Comparison of ENCODE assay signal across 16 mouse cellular contexts in genomic region chr15:52207271-52207670, GRCm38 (mm10).
"Had no signal": no experiment of that assay in that cellular context is flagged by ENCODE, and none has a peak within 500 bp of the region (broad histone marks: within the 10 kb centered on the region; RNA-seq: fewer than 3 reads in every experiment).

No protein-coding gene starts in this region.

- DNase-seq: kidney, adult 11 months; kidney, adult 9 months; kidney, postnatal 10 days; kidney, postnatal 4 days; retina, postnatal 1 day; right cerebral cortex, postnatal 4 days; spleen, adult 18-20 months; thymus, adult 18-20 months; thymus, postnatal 25 days had no signal

- H3K27ac ChIP-seq: hindbrain, postnatal 0 days; layer of hippocampus, adult 2 months; limb, embryonic 12.5 days; liver, embryonic 15.5 days; midbrain, embryonic 13.5 days; neural tube, embryonic 13.5 days had no signal

- H3K4me3 ChIP-seq: layer of hippocampus, adult 2 months; limb, embryonic 12.5 days; liver, embryonic 15.5 days; midbrain, embryonic 13.5 days; neural tube, embryonic 13.5 days had no signal

- H3K36me3 ChIP-seq: limb, embryonic 12.5 days; liver, embryonic 15.5 days; midbrain, embryonic 13.5 days; neural tube, embryonic 13.5 days had no signal

- H3K27me3 ChIP-seq: limb, embryonic 12.5 days; liver, embryonic 15.5 days; midbrain, embryonic 13.5 days; neural tube, embryonic 13.5 days had no signal

- H3K9ac ChIP-seq: limb, embryonic 12.5 days; liver, embryonic 15.5 days; midbrain, embryonic 13.5 days; neural tube, embryonic 13.5 days had no signal

- H3K4me1 ChIP-seq: limb, embryonic 12.5 days; liver, embryonic 15.5 days; midbrain, embryonic 13.5 days; neural tube, embryonic 13.5 days had no signal

- ATAC-seq: hindbrain, postnatal 0 days; midbrain, embryonic 13.5 days had no signal

- H3K9me3 ChIP-seq: limb, embryonic 12.5 days; liver, embryonic 15.5 days; midbrain, embryonic 13.5 days had no signal

- H3K4me2 ChIP-seq: limb, embryonic 12.5 days; liver, embryonic 11.5 days; liver, embryonic 15.5 days; midbrain, embryonic 13.5 days; neural tube, embryonic 13.5 days had no signal
